Mouse (Mus musculus): ENCODE measurements around the gene Tprkb.
"Not testable (repeated sequence)": the region's sequence is repeated elsewhere in the genome, so short reads cannot be mapped to it uniquely, and the experiment has no call there.

- not testable (repeated sequence) for TF ChIP-seq CTCF, EP300 (IDR thresholded peaks at IDR 0.05; ENCODE audit: low read depth)
Measured at GRCm38 (mm10) chr6:85978736-85979135, 67.1 kb downstream of the Tprkb start.

Measured in liver, postnatal 0 days (tissue).